Comparison of ENCODE assay signal across 11 mouse cellular contexts in the genomic region with DNA sequence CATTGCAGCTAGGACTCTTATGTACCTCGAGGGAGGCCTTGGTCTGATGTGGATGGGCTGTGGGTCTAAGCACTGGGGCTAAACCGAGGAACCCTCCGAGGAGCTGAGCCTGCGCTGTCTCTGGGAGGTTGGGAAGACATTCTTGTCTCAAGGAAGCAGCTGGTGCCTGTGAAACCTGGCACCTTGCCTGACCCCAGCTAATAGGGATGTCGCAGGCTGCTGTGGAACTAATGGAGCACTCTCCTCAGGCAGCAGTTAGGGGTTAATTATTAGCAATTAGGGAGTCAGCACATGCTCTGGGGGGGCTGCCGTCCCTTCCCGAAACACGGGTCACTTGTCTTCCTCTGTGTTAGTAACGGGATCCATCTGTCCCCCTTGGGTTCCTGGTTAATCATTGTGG. TPM values are rescaled to one million over a fixed set of nuclear protein-coding genes. Genes with fewer than 3 reads are reported as not detected.
A peak's percentile ranks its signal among the peaks of the same experiment; 100 is the strongest.
DNase-seq lines count a peak whose midpoint lies in the region; ATAC-seq and TF ChIP-seq lines count a peak whose summit lies in the region.
"Had no signal": no experiment of that assay in that cellular context is flagged by ENCODE, and none has a peak within 500 bp of the region (broad histone marks: within the 10 kb centered on the region; RNA-seq: fewer than 3 reads in every experiment).

No protein-coding gene starts in this region.

- peaks cover 33% of the 10 kb centered on the region for H3K4me1 ChIP-seq in hindbrain, embryonic 13.5 days (replicated peaks)
- H3K4me1 ChIP-seq in limb, embryonic 14.5 days (ENCODE audit: control insufficient read depth, insufficient read depth, low read length), result no peaks in the 10 kb centered on the region

- 0 out of 2 replicates have a peak overlapping the region, but pooled peaks have one; percentile 39 for H3K9ac ChIP-seq in hindbrain, embryonic 13.5 days
- H3K9ac ChIP-seq in limb, embryonic 14.5 days (ENCODE audit: low read depth, low read length, severe bottlenecking), result 0 out of 2 replicates have a peak overlapping the region, but pooled peaks have one; percentile 2

- H3K4me3 ChIP-seq in hindbrain, embryonic 13.5 days, result no peak overlapping the region
- H3K4me3 ChIP-seq in limb, embryonic 14.5 days (replicated peaks; ENCODE audit: low read length), result no peak overlapping the region
- H3K4me3 ChIP-seq: layer of hippocampus, adult 2 months had no signal

- H3K36me3 ChIP-seq in hindbrain, embryonic 13.5 days, result no peaks in the 10 kb centered on the region
- H3K36me3 ChIP-seq in limb, embryonic 14.5 days (ENCODE audit: control insufficient read depth, insufficient read depth, low read length), result no peaks in the 10 kb centered on the region

- H3K27me3 ChIP-seq in hindbrain, embryonic 13.5 days, result 0 out of 2 replicates have a peak, but pooled peaks cover 14% of the 10 kb centered on the region
- no peaks in the 10 kb centered on the region for H3K27me3 ChIP-seq in limb, embryonic 14.5 days (ENCODE audit: control insufficient read depth, insufficient read depth, low read length)

- ATAC-seq in hindbrain, embryonic 13.5 days (ENCODE audit: low FRiP score), result no peak
- no peak for ATAC-seq in limb, embryonic 14.5 days (ENCODE audit: low FRiP score, low read depth)

- no peak overlapping the region for H3K27ac ChIP-seq in hindbrain, embryonic 13.5 days
- no peak overlapping the region for H3K27ac ChIP-seq in limb, embryonic 14.5 days (replicated peaks; ENCODE audit: low read depth, low read length)

- no peak for TF ChIP-seq POLR2A in limb, embryonic 14.5 days (IDR thresholded peaks at IDR 0.05; ENCODE audit: borderline replicate concordance, extremely low read depth, insufficient read depth, insufficient read length)

- 23% methylated on average over 9 of the region's 9 CpGs for WGBS in hindbrain, embryonic 13.5 days
- 23% methylated on average over 9 of the region's 9 CpGs for WGBS in limb, embryonic 14.5 days

- H3K4me2 ChIP-seq in hindbrain, embryonic 13.5 days, result no peak overlapping the region
- no peak overlapping the region for H3K4me2 ChIP-seq in limb, embryonic 14.5 days (replicated peaks; ENCODE audit: low read depth, low read length, severe bottlenecking)

- peak; percentile 55 to 73 for DNase-seq in cerebellum, postnatal 14 days
- no peak for DNase-seq in cerebellum, postnatal 36 days
- DNase-seq in lung, postnatal 10 days, result peak; percentile 69
- no peak for DNase-seq in lung, adult 18-20 months
- no peak for DNase-seq in limb, embryonic 14.5 days (ENCODE audit: low spot score)
- DNase-seq in adrenal gland, adult (ENCODE audit: inconsistent age in 2 of 2, low spot score in 1 of 2), result no peak
- DNase-seq in left cerebral cortex, adult 8-10 months (ENCODE audit: low spot score in 2 of 2), result no peak
- DNase-seq: B cell, adult 2 months had no signal

- no peaks in the 10 kb centered on the region for H3K9me3 ChIP-seq in hindbrain, embryonic 13.5 days
- H3K9me3 ChIP-seq in limb, embryonic 14.5 days (ENCODE audit: control insufficient read depth, low read length), result no peaks in the 10 kb centered on the region

RNA-seq across cellular contexts. Expression of a gene that starts 30.5 kb away (rescaled TPM):
- 30.7 and 30.9 TPM in 2 replicates for polyA plus RNA-seq in hindbrain, embryonic 13.5 days (2015; fragmentation: Nextera tagmentation; extraction: Ambion mirVana)
- polyA plus RNA-seq in limb, embryonic 14.5 days (2012; rRNA removed), result 20.9 and 21.0 TPM in 2 replicates
- 22.5 and 24.9 TPM in 2 replicates for polyA plus RNA-seq in limb, embryonic 14.5 days (2014; fragmentation: Nextera tagmentation; extraction: Ambion mirVana)
- 10 to 100 TPM; 16.2 to 18.5 (median 17.1) TPM for total RNA-seq in left cerebral cortex, adult 8-10 months (2022)

RNA-seq across cellular contexts. Expression of a gene that starts 41.5 kb away (rescaled TPM):
- 0.62 and 0.80 TPM in 2 replicates for polyA plus RNA-seq in hindbrain, embryonic 13.5 days (2015; fragmentation: Nextera tagmentation; extraction: Ambion mirVana)
- polyA plus RNA-seq in limb, embryonic 14.5 days (2012; rRNA removed), result 0.10 and 0.17 TPM in 2 replicates
- polyA plus RNA-seq in limb, embryonic 14.5 days (2014; fragmentation: Nextera tagmentation; extraction: Ambion mirVana), result 0.08 and 0.21 TPM in 2 replicates
- total RNA-seq in left cerebral cortex, adult 8-10 months (2022), result under 1 TPM in 2 of 4 experiments, not detected in 2; 0.14 to 0.15 TPM
- total RNA-seq: layer of hippocampus, adult 2 months had no signal
- polyA plus RNA-seq: liver, embryonic 16.5 days had no signal

Comparison
In these comparisons a context has a peak if more than half of its experiments do, and no peak if none do; other contexts are left out.
1. DNase-seq: peak in cerebellum, postnatal 14 days (2 of 2) and lung, postnatal 10 days (single experiment); none in cerebellum, postnatal 36 days (0 of 2), lung, adult 18-20 months (0 of 2), limb, embryonic 14.5 days (single experiment), adrenal gland, adult (0 of 2) and left cerebral cortex, adult 8-10 months (0 of 2).